Mouse (Mus musculus): ENCODE data around the gene Spata32.

- TF ChIP-seq CTCF (conservative IDR thresholded peaks at IDR 0.05; ENCODE audit: low read length) (no peak), POU5F1 (IDR thresholded peaks at IDR 0.05; ENCODE audit: borderline replicate concordance, low read length) (no peak), NANOG (IDR thresholded peaks at IDR 0.05; ENCODE audit: borderline replicate concordance, low read length) (no peak)
Observed at GRCm38 (mm10) chr11:103267346-103268219, 49.4 kb upstream of the Spata32 start, which contains the start of gene Map3k14.
